Mouse (Mus musculus) cerebral cortex, adult 2 months (tissue): Measurements from ENCODE around the gene Gpld1.

ENCODE experiments used
- WGBS: fragments of 180-500 bp; shearing (Covaris S2); methylation state at CpG from one replicate; pipeline ENCODE4 v1.1.7; 2018; 5-methylcytosine and 5-hydroxymethylcytosine counted together

Gpld1 gene

GRCm38 (mm10) chr13:25023129-25023528 is 80.2 kb downstream of the Gpld1 start:
- WGBS, result 75% methylated on average over 3 of the region's 3 CpGs

DNA sequence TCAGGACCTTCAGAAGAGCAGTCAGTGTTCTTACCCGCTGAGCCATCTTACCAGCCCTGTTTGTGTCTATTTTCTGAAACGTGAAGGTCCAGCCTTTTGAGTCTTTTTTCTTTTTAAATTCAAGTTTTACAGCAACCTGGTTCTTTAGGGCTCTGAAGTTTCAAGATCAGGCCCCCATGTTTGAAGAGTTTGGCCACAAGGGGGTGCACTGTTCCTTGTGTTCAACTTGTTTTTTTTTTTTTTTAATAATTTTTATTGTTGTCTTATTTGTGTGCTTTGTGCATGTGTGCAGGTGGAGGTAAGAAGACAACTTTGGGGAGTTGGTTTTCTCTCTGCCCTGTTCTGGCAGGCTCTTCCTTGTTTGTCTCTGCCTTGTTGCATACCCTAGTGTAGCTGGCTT is 81.7 kb downstream of the Gpld1 start:
- 24% methylated on average over 2 of the region's 2 CpGs for WGBS

GRCm38 (mm10) chr13:25026409-25027113 is 83.6 kb downstream of the Gpld1 start:
- WGBS, result 96% methylated on average over 6 of the region's 6 CpGs

DNA sequence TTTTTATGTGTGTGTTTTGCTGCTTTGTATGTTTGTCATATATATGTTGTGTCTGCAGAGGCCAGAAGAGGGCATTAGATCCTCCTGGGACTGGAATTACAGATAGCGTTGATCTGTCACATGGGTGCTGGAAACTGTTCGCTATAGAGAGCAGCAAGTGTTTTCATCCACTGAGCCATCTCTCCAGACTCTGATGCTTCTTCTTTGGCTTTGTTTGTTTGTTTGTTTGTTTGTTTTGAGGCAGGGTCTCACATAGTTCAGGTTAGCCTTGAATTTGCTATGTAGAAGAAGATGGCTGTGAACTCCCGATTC is 84.1 kb downstream of the Gpld1 start:
- WGBS, result 77% methylated on average over 3 of the region's 3 CpGs

DNA sequence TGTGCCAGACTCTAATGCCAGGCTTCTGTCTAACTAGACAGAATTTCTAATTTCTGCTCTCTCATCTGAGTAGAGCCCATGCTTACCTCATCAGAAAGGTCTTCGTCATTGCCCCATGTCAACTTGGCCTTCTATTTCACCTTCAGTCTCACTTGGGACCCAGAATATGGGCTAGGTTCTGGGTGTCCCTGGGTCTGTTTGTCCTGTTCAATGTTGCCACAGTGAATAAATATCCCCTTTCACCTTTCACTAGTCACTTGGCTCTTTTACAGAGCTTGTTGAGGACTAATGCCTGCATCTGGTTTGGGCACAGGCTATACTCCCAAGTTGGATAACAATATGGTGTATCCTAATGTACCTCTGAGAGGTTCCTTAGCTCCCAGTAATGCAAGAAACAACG is 96.5 kb downstream of the Gpld1 start:
- 82% methylated on average over 2 of the region's 2 CpGs for WGBS
